Mouse (Mus musculus): ENCODE results near the gene Eif6.

DNA sequence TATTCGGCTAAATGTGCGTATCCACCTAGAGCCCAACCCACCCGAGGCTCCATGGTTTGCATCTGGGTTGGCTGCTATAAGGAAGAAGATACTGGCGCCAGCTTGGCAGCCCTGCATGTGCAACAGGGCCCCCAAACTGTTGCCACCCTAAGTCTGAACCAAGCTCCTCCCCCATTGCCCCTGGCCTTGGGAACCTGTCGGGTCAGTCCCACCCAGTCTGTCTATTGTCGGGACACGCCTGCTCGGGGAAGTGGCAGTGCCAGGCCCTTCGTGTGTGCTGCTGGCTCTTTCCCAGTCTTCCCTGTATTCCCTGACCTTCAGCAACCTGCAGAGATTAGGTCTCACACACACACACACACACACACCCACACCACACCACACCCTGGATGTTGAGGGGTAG lies 8.0 kb upstream of the Eif6 start, which contains the start of gene Fam83c:
- TF ChIP-seq GATA1 (IDR thresholded peaks at IDR 0.05; ENCODE audit: borderline replicate concordance, low read length) = no peak
- no peak for TF ChIP-seq FLI1 (IDR thresholded peaks at IDR 0.05; ENCODE audit: low read length)

All from megakaryocyte, embryonic 14.5 days (primary cell).